Mouse (Mus musculus): Measurements from ENCODE around the gene Grip2. TPM values are rescaled to one million over a fixed set of nuclear protein-coding genes. Genes with fewer than 3 reads are reported as not detected.

Gene Grip2
- total and polyA plus RNA-seq, 3 experiments = 8.5 to 25.2 (median 12.4) TPM

DNA sequence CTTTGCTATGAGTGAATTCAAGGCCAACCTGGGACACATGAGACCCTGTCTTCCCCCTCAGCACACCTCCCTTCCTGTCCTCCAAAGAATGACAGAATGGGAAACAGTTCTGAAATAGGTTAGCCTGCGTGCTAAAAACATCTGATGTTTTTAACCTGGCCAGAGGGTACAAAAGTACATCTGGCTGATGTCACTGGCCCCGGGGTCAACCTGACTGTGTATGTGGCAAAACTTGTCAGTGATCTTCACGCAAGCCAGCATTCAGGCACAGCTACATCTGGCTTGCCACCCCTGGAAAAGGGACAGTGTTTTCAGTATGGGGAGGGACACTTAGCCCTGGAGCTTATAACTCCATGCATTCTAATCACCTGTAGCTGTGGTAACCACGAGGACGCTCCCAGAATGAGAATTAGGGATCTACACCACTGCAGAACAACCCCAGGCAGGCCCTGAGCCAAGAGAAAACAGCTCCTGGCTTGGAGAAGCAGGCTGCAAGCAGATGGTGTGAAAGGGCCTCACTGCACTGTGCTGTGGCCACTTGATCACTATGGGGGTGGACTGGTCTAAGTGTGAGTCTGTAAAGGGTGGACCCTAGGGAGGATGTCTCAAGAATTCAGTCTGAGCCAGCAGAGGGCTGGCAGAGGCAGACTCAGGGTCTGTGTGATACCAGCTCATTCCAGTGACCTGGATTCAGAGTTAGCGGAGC is 107.9 kb downstream of the Grip2 start:
- Histone ChIP-seq H3K4me1 (ENCODE audit: control insufficient read depth, insufficient read depth, low read length) (peaks cover 41% of the 10 kb centered on the region), H3K79me2 (replicated peaks; ENCODE audit: control insufficient read depth, insufficient read depth, low read length) (0 out of 2 replicates have a peak, but pooled peaks cover 2% of the 10 kb centered on the region), H3K9ac (ENCODE audit: low read depth, low read length) (peak overlapping the region; percentile 29), H3K36me3 (ENCODE audit: control insufficient read depth, insufficient read depth, low read length) (peaks cover 32% of the 10 kb centered on the region), H3K27me3 (ENCODE audit: control insufficient read depth, insufficient read depth, low read length) (no peaks in the 10 kb centered on the region), H3K4me3 (no peak overlapping the region), H3K27ac (peak overlapping the region; percentile 42)
- TF ChIP-seq CTCF (IDR thresholded peaks at IDR 0.05) (no peak), EP300 (IDR thresholded peaks at IDR 0.05; ENCODE audit: insufficient read depth, low read depth, low read length) (no peak), POLR2A (IDR thresholded peaks at IDR 0.05; ENCODE audit: insufficient read depth, low read depth, low read length) (no peak)
- no peak for DNase-seq
- intact Hi-C loops (cut with DNase I) = no loop called here
- 45% methylated on average over 6 of the region's 6 CpGs for WGBS

DNA sequence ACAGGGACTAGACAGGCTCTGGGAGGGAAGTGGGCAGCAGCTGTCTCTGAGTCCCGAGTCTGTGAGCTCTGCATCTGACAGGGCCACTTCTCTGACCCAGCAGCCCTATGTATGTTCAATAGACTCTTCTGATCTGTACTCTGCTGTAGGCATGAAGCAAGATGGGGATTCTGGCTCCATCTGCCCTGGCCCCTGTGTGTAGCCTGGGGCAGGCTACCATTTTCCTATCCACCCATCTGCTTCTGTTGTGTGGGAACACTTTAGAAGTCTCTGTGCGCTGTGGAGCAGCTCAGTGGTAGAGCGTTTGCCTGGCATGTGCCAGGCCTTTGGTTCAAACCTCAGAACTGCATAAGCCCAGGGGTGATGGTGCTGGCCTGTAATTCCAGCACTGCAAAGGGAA is 108.4 kb downstream of the Grip2 start:
- Histone ChIP-seq H3K4me1 (ENCODE audit: control insufficient read depth, insufficient read depth, low read length) (peaks cover 41% of the 10 kb centered on the region), H3K4me3 (no peak overlapping the region), H3K79me2 (replicated peaks; ENCODE audit: control insufficient read depth, insufficient read depth, low read length) (0 out of 2 replicates have a peak, but pooled peaks cover 2% of the 10 kb centered on the region), H3K27me3 (ENCODE audit: control insufficient read depth, insufficient read depth, low read length) (no peaks in the 10 kb centered on the region), H3K27ac (peak overlapping the region; percentile 33), H3K36me3 (ENCODE audit: control insufficient read depth, insufficient read depth, low read length) (peaks cover 32% of the 10 kb centered on the region), H3K9ac (ENCODE audit: low read depth, low read length) (no peak overlapping the region; the same call in 1 of the 2 replicates)
- intact Hi-C loops (cut with DNase I) = no loop called here
- 79% methylated on average over 3 of the region's 3 CpGs for WGBS
- TF ChIP-seq POLR2A (IDR thresholded peaks at IDR 0.05; ENCODE audit: insufficient read depth, low read depth, low read length) = no peak
- no peak for TF ChIP-seq CTCF (IDR thresholded peaks at IDR 0.05)
- TF ChIP-seq EP300 (IDR thresholded peaks at IDR 0.05; ENCODE audit: insufficient read depth, low read depth, low read length) = no peak
- no peak for DNase-seq

DNA sequence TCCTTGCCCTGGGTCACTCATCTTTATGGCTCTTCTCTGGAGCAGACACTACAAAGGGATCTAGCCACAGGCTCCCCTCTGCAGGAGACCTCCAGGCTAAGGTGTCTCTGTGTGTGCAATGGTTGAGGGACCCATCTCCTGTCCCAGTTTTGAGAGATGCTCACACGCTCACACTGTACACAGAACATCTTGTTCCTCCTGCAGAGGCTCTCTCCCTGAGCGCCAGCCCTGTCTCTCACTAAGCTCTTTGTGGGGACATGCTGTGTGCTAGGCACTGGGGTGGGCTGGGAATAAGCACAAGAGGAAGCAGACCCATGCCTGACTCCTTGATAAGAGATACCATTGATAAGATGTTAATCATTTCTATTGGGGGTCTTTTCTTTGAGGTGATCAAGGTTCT is 109.0 kb downstream of the Grip2 start:
- no peak overlapping the region for H3K9ac ChIP-seq (ENCODE audit: low read depth, low read length)
- 89% methylated on average over 2 of the region's 2 CpGs for WGBS
- H3K4me1 ChIP-seq (ENCODE audit: control insufficient read depth, insufficient read depth, low read length) = peaks cover 41% of the 10 kb centered on the region
- H3K27me3 ChIP-seq (ENCODE audit: control insufficient read depth, insufficient read depth, low read length) = no peaks in the 10 kb centered on the region
- H3K4me3 ChIP-seq = no peak overlapping the region
- TF ChIP-seq CTCF (IDR thresholded peaks at IDR 0.05) (no peak), EP300 (IDR thresholded peaks at IDR 0.05; ENCODE audit: insufficient read depth, low read depth, low read length) (no peak), POLR2A (IDR thresholded peaks at IDR 0.05; ENCODE audit: insufficient read depth, low read depth, low read length) (no peak)
- intact Hi-C loops (cut with DNase I) = no loop called here
- H3K79me2 ChIP-seq (replicated peaks; ENCODE audit: control insufficient read depth, insufficient read depth, low read length) = 0 out of 2 replicates have a peak, but pooled peaks cover 2% of the 10 kb centered on the region
- no peak for DNase-seq
- H3K36me3 ChIP-seq (ENCODE audit: control insufficient read depth, insufficient read depth, low read length) = peaks cover 31% of the 10 kb centered on the region
- no peak overlapping the region; the same call in 1 of the 2 replicates for H3K27ac ChIP-seq

DNA sequence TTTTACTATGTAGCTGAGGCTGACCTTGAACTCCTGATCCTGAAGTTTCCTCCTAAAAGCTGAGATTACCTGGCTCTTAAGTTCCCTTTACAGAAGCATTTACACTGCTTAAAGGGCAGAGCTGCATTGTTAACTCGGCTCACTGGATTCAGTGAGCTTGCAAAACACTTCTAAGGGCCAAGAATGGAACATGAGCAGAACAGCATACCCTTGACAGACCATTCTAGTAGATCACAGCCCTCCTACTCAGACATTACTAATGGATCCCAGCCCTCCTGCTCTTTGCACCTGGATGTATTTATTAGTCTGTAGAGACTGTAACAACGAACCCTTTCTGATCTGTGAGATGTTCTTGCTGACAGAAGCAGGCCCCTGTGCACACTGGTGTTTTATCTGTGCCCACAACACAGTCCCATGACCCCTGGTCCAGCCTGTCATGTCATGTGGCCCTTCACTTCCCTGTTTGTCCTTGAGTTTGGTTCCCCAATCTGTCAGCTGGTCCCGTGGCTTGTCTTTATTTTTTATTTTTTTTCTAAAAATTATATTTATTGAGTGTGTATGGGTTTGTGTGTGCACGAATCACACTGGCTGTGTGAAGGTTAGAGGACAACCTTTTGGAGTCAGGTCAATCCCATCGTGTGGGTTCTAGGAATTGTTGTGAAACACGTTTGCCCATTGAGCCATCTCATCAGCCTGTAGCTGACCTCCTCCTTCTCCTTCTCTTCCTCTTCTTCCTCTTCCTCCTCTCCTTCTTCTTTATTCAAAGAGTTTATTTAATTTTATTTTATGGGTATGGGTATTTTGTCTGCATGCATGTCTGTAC is 110.9 kb downstream of the Grip2 start:
- Histone ChIP-seq H3K4me3 (no peak overlapping the region), H3K4me1 (ENCODE audit: control insufficient read depth, insufficient read depth, low read length) (peaks cover 43% of the 10 kb centered on the region), H3K9ac (ENCODE audit: low read depth, low read length) (no peak overlapping the region; the same call in 1 of the 2 replicates), H3K79me2 (replicated peaks; ENCODE audit: control insufficient read depth, insufficient read depth, low read length) (no peaks in the 10 kb centered on the region), H3K27me3 (ENCODE audit: control insufficient read depth, insufficient read depth, low read length) (no peaks in the 10 kb centered on the region), H3K27ac (peak overlapping the region; percentile 72), H3K36me3 (ENCODE audit: control insufficient read depth, insufficient read depth, low read length) (peaks cover 25% of the 10 kb centered on the region)
- 65% methylated on average over 6 of the region's 6 CpGs for WGBS
- intact Hi-C loops (cut with DNase I) = loop anchor here (2.0 kb wide), 2 partner anchors 21 to 31 kb away; partner anchors contain the start of gene Slc6a6
- peak in 1 of 2 experiments; percentile 51 for DNase-seq
- no peak for TF ChIP-seq CTCF (IDR thresholded peaks at IDR 0.05)
- TF ChIP-seq POLR2A (IDR thresholded peaks at IDR 0.05; ENCODE audit: insufficient read depth, low read depth, low read length) = no peak
- no peak for TF ChIP-seq EP300 (IDR thresholded peaks at IDR 0.05; ENCODE audit: insufficient read depth, low read depth, low read length)

DNA sequence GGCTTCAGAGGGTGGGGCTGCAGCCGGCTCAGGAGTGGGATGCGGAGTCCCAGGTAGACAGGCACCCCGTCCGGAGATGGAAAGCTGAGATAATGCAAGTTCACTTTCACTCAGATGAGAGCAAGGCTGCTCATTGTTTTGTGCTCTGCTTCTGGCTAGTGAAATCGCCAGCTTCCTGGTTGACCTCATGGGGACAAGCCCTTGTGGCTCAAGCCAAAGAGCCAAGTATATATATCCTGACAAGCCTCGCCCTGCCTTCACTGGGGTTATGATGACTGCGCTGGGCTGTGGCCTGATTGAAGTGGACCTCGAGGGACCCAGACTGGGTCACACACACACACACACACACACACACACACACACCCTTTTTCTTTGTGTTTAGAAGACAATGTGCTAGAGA is 112.0 kb downstream of the Grip2 start:
- Histone ChIP-seq H3K27me3 (ENCODE audit: control insufficient read depth, insufficient read depth, low read length) (no peaks in the 10 kb centered on the region), H3K27ac (peak overlapping the region; percentile 45), H3K36me3 (ENCODE audit: control insufficient read depth, insufficient read depth, low read length) (peaks cover 22% of the 10 kb centered on the region), H3K4me1 (ENCODE audit: control insufficient read depth, insufficient read depth, low read length) (peaks cover 38% of the 10 kb centered on the region), H3K79me2 (replicated peaks; ENCODE audit: control insufficient read depth, insufficient read depth, low read length) (no peaks in the 10 kb centered on the region), H3K4me3 (no peak overlapping the region), H3K9ac (ENCODE audit: low read depth, low read length) (no peak overlapping the region)
- WGBS = 30% methylated on average over 8 of the region's 8 CpGs
- intact Hi-C loops (cut with DNase I) = loop anchor here (2.0 kb wide), 2 partner anchors 22 to 30 kb away; partner anchors contain the start of gene Slc6a6
- peak; percentile 60 to 81 for DNase-seq
- TF ChIP-seq EP300 (IDR thresholded peaks at IDR 0.05; ENCODE audit: insufficient read depth, low read depth, low read length) (peak; percentile 94), CTCF (IDR thresholded peaks at IDR 0.05) (no peak), POLR2A (IDR thresholded peaks at IDR 0.05; ENCODE audit: insufficient read depth, low read depth, low read length) (peak; percentile 36; the same call in 1 of the 2 replicates)
